In the genomic region with DNA sequence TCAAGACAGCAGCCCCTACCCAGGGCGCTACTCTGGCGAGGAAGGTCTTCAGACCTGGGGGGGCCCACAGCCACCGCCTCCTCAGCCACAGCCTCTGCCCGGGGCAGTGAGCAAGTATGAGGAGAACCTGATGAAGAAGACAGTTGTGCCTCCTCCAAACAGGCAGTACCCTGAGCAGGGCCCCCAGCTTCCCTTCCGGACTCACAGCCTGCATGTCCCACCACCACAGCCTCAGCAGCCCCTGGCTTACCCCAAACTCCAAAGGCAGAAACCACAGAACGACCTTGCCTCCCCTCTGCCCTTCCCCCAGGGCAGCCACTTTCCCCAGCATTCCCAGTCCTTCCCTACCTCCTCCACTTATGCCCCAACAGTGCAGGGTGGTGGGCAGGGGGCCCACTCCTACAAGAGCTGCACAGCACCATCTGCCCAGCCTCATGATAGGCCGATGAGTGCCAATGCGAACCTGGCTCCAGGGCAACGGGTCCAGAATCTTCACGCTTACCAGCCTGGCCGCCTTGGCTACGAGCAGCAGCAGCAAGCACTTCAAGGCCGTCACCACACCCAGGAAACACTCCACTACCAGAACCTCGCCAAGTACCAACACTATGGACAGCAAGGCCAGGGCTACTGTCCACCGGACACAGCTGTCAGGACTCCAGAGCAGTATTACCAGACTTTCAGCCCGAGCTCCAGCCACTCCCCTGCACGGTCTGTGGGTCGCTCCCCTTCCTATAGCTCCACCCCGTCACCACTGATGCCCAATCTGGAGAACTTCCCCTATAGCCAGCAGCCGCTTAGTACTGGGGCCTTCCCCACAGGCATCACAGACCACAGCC, we compare ENCODE assay signal across 8 mouse cellular contexts. TPM values are rescaled to one million over a fixed set of nuclear protein-coding genes. Genes with fewer than 3 reads are reported as not detected.
DNase-seq lines count a peak whose midpoint lies in the region; ATAC-seq lines count a peak whose summit lies in the region.

No protein-coding gene starts in this region.

- H3K27me3 ChIP-seq in neural tube, embryonic 11.5 days (ENCODE audit: control insufficient read depth, insufficient read depth, low read length), result no peaks in the 10 kb centered on the region
- H3K27me3 ChIP-seq in hindbrain, embryonic 15.5 days, result no peaks in the 10 kb centered on the region
- H3K27me3 ChIP-seq in stomach, embryonic 15.5 days (replicated peaks), result no peaks in the 10 kb centered on the region

- peaks cover 37% of the 10 kb centered on the region for H3K4me1 ChIP-seq in neural tube, embryonic 11.5 days (ENCODE audit: control insufficient read depth, insufficient read depth, low read length)
- peaks cover 66% of the 10 kb centered on the region for H3K4me1 ChIP-seq in hindbrain, embryonic 15.5 days (replicated peaks)
- H3K4me1 ChIP-seq in stomach, embryonic 15.5 days, result peaks cover 55% of the 10 kb centered on the region

- H3K36me3 ChIP-seq in neural tube, embryonic 11.5 days (ENCODE audit: control insufficient read depth, insufficient read depth, low read length), result peaks cover 38% of the 10 kb centered on the region
- H3K36me3 ChIP-seq in hindbrain, embryonic 15.5 days, result peaks cover 44% of the 10 kb centered on the region
- peaks cover 49% of the 10 kb centered on the region for H3K36me3 ChIP-seq in stomach, embryonic 15.5 days

- H3K4me2 ChIP-seq in neural tube, embryonic 11.5 days (ENCODE audit: low read depth), result no peak overlapping the region
- H3K4me2 ChIP-seq in hindbrain, embryonic 15.5 days, result peak overlapping the region; percentile 14; the same call in 1 of the 2 replicates
- H3K4me2 ChIP-seq in stomach, embryonic 15.5 days, result no peak overlapping the region

- 84% methylated on average over 20 of the region's 20 CpGs for whole genome bisulfite sequencing in neural tube, embryonic 11.5 days
- 57% methylated on average over 20 of the region's 20 CpGs for WGBS in hindbrain, embryonic 15.5 days
- 67% methylated on average over 20 of the region's 20 CpGs for WGBS in stomach, embryonic 15.5 days

- peak overlapping the region; percentile 76 for H3K27ac ChIP-seq in neural tube, embryonic 11.5 days (ENCODE audit: low read depth, low read length)
- H3K27ac ChIP-seq in hindbrain, embryonic 15.5 days (replicated peaks), result peak overlapping the region; percentile 87
- H3K27ac ChIP-seq in stomach, embryonic 15.5 days, result 0 out of 2 replicates have a peak overlapping the region, but pooled peaks have one; percentile 26

- no peaks in the 10 kb centered on the region for H3K9me3 ChIP-seq in neural tube, embryonic 11.5 days (ENCODE audit: control insufficient read depth, low read length)
- no peaks in the 10 kb centered on the region for H3K9me3 ChIP-seq in hindbrain, embryonic 15.5 days
- H3K9me3 ChIP-seq in stomach, embryonic 15.5 days, result no peaks in the 10 kb centered on the region

- H3K9ac ChIP-seq in neural tube, embryonic 11.5 days (ENCODE audit: low read length), result no peak overlapping the region; the same call in 1 of the 2 replicates
- peak overlapping the region; percentile 26; the same call in 1 of the 2 replicates for H3K9ac ChIP-seq in hindbrain, embryonic 15.5 days
- no peak overlapping the region for H3K9ac ChIP-seq in stomach, embryonic 15.5 days

- no peak for ATAC-seq in neural tube, embryonic 11.5 days (ENCODE audit: insufficient read depth, low FRiP score, low TSS enrichment)
- peak; percentile 25; the same call in 1 of the 2 replicates for ATAC-seq in hindbrain, embryonic 15.5 days (ENCODE audit: low FRiP score, low read depth)
- no peak for ATAC-seq in stomach, embryonic 15.5 days (ENCODE audit: insufficient read depth, low FRiP score, low read depth)

- H3K4me3 ChIP-seq in neural tube, embryonic 11.5 days (ENCODE audit: low read depth, low read length), result no peak overlapping the region
- no peak overlapping the region for H3K4me3 ChIP-seq in hindbrain, embryonic 15.5 days
- H3K4me3 ChIP-seq in stomach, embryonic 15.5 days (replicated peaks), result no peak overlapping the region

- no peak for DNase-seq in neural tube, embryonic 11.5 days (ENCODE audit: low spot score)
- no peak for DNase-seq in neural tube, embryonic 10.5 days (ENCODE audit: extremely low spot score, low spot score)
- peak; percentile 63 to 75 for DNase-seq in cerebellum, postnatal 25 days
- DNase-seq in lung, postnatal 25 days (ENCODE audit: low spot score), result peak; percentile 55
- DNase-seq in urinary bladder, adult 2 months (ENCODE audit: low spot score), result no peak
- DNase-seq in urinary bladder, postnatal 14 days (ENCODE audit: low spot score), result no peak

RNA-seq across cellular contexts. Expression of gene Srebf1, which starts 36.8 kb away (rescaled TPM):
- polyA plus RNA-seq in neural tube, embryonic 11.5 days (2014; fragmentation: Nextera tagmentation; extraction: Ambion mirVana), result 53.3 and 54.7 TPM in 2 replicates
- polyA plus RNA-seq in hindbrain, embryonic 15.5 days (2015; fragmentation: Nextera tagmentation; extraction: Ambion mirVana), result 47.7 and 50.9 TPM in 2 replicates
- 81.5 and 83.5 TPM in 2 replicates for polyA plus RNA-seq in stomach, embryonic 15.5 days (2015; fragmentation: Nextera tagmentation; extraction: Ambion mirVana)
- polyA plus RNA-seq in urinary bladder, adult 2 months (2012; rRNA removed), result 157 and 168 TPM in 2 replicates

Comparison
In these comparisons a context has a peak if more than half of its experiments do, and no peak if none do; other contexts are left out.
1. DNase-seq: peak in cerebellum, postnatal 25 days (2 of 2) and lung, postnatal 25 days (single experiment); none in neural tube, embryonic 11.5 days (single experiment), neural tube, embryonic 10.5 days (single experiment), urinary bladder, adult 2 months (single experiment) and urinary bladder, postnatal 14 days (single experiment).
2. H3K27ac ChIP-seq: peak in every context shown above with its lines; median percentile 87 in hindbrain, embryonic 15.5 days; 76 in neural tube, embryonic 11.5 days; 26 in stomach, embryonic 15.5 days.